Mouse (Mus musculus) CD4-positive helper T cell, adult 2 months (primary cell): Measurements from ENCODE around the gene Esrrg.

Source experiments
- DNase-seq: peaks from one replicate; pipeline ENCODE4 v3.0.0-alpha.2; 2012; ENCODE audit warnings: low read depth, missing footprints, low spot score

Gene Esrrg

GRCm38 (mm10) chr1:187608261-187608921 lies at the start of gene Esrrg:
Esrrg (plus strand) TSS chr1:187608791.
- no peak for DNase-seq

GRCm38 (mm10) chr1:187583982-187584381 lies 24.6 kb upstream of the Esrrg start:
- DNase-seq = no peak

GRCm38 (mm10) chr1:187586541-187587075 lies 22.0 kb upstream of the Esrrg start:
- no peak for DNase-seq

GRCm38 (mm10) chr1:187602942-187603341 lies 5.6 kb upstream of the Esrrg start:
- DNase-seq = no peak

GRCm38 (mm10) chr1:187604063-187604484 lies 4.5 kb upstream of the Esrrg start:
- DNase-seq = no peak

- no peak for DNase-seq
Measured at GRCm38 (mm10) chr1:187604691-187605310, 3.8 kb upstream of the Esrrg start.

- no peak for DNase-seq
Measured at GRCm38 (mm10) chr1:187605391-187606270, 3.0 kb upstream of the Esrrg start.

- DNase-seq = no peak
Measured at GRCm38 (mm10) chr1:187606271-187607040, 2.1 kb upstream of the Esrrg start.

GRCm38 (mm10) chr1:187607065-187608047 lies 1.2 kb upstream of the Esrrg start:
- no peak for DNase-seq

GRCm38 (mm10) chr1:187609021-187609852 lies 646 bp downstream of the Esrrg start:
- no peak for DNase-seq

- no peak for DNase-seq
Measured at GRCm38 (mm10) chr1:187609853-187610230, 1.3 kb downstream of the Esrrg start.

GRCm38 (mm10) chr1:187610336-187610948 lies 1.9 kb downstream of the Esrrg start:
- no peak for DNase-seq

GRCm38 (mm10) chr1:187611925-187612324 lies 3.3 kb downstream of the Esrrg start:
- no peak for DNase-seq

GRCm38 (mm10) chr1:187613277-187613676 lies 4.7 kb downstream of the Esrrg start:
- no peak for DNase-seq

- DNase-seq = no peak
Measured at GRCm38 (mm10) chr1:187623981-187624380, 15.4 kb downstream of the Esrrg start.

GRCm38 (mm10) chr1:187630361-187630760 lies 21.8 kb downstream of the Esrrg start:
- no peak for DNase-seq

GRCm38 (mm10) chr1:187631486-187631885 lies 22.9 kb downstream of the Esrrg start:
- no peak for DNase-seq

- no peak for DNase-seq
Measured at GRCm38 (mm10) chr1:187645258-187645657, 36.7 kb downstream of the Esrrg start.

- DNase-seq = no peak
Measured at GRCm38 (mm10) chr1:187648551-187648950, 40.0 kb downstream of the Esrrg start.
